Mouse (Mus musculus) activated CD4-positive, CD25-positive, alpha-beta regulatory T cell, adult 4 months (primary cell): ENCODE measurements around the gene Pla2g12a. TPM values are rescaled to one million over a fixed set of nuclear protein-coding genes. Genes with fewer than 3 reads are reported as not detected.

Experiments
- ATAC-seq: one replicate; pipeline ENCODE4 v1.8.0; 2017
- polyA plus RNA-seq, 2 experiments: library from polyadenylated mRNA; unstranded; fragments of 100-300 nt; shearing (Covaris generic); gene quantifications; one replicate each; pipeline ENCODE4 v1.2.1; 2017

Pla2g12a gene
- polyA plus RNA-seq, 2 experiments from 2014 or later: 1.7 to 2.2 TPM

- peak; percentile 99 for ATAC-seq
Measured at GRCm38 (mm10) chr3:129901271-129901809, 22.9 kb downstream of the Pla2g12a start, which contains the start of gene Casp6. TSS of gene Casp6 (plus strand) at chr3:129901425.

GRCm38 (mm10) chr3:129903369-129903768, 25.0 kb downstream of the Pla2g12a start:
- ATAC-seq: no peak

GRCm38 (mm10) chr3:129903866-129904265, 25.5 kb downstream of the Pla2g12a start:
- no peak for ATAC-seq

- ATAC-seq: no peak
Measured at GRCm38 (mm10) chr3:129904381-129905132, 26.2 kb downstream of the Pla2g12a start.

- ATAC-seq: no peak
Measured at GRCm38 (mm10) chr3:129912025-129912424, 33.6 kb downstream of the Pla2g12a start.

- no peak for ATAC-seq
Measured at GRCm38 (mm10) chr3:129913241-129913640, 34.8 kb downstream of the Pla2g12a start.

GRCm38 (mm10) chr3:129917424-129917823, 39.0 kb downstream of the Pla2g12a start:
- ATAC-seq: no peak

- ATAC-seq: peak; percentile 70
Measured at GRCm38 (mm10) chr3:129918434-129918833, 40.0 kb downstream of the Pla2g12a start.

- ATAC-seq: no peak
Measured at GRCm38 (mm10) chr3:129923581-129923980, 45.2 kb downstream of the Pla2g12a start.

GRCm38 (mm10) chr3:129925861-129926260, 47.5 kb downstream of the Pla2g12a start:
- no peak for ATAC-seq

- ATAC-seq: no peak
Measured at GRCm38 (mm10) chr3:129930213-129930778, 51.9 kb downstream of the Pla2g12a start.

GRCm38 (mm10) chr3:129932443-129932842, 54.0 kb downstream of the Pla2g12a start:
- no peak for ATAC-seq

- no peak for ATAC-seq
Measured at GRCm38 (mm10) chr3:129936561-129936960, 58.2 kb downstream of the Pla2g12a start.

GRCm38 (mm10) chr3:129937848-129938247, 59.4 kb downstream of the Pla2g12a start:
- no peak for ATAC-seq

GRCm38 (mm10) chr3:129939058-129939457, 60.7 kb downstream of the Pla2g12a start:
- no peak for ATAC-seq

GRCm38 (mm10) chr3:129940780-129941179, 62.4 kb downstream of the Pla2g12a start:
- ATAC-seq: no peak

GRCm38 (mm10) chr3:129941291-129941690, 62.9 kb downstream of the Pla2g12a start:
- no peak for ATAC-seq

- ATAC-seq: no peak
Measured at GRCm38 (mm10) chr3:129943813-129944212, 65.4 kb downstream of the Pla2g12a start.

Other genes with a start within 250 kb of the Pla2g12a start
- 1 to 10 TPM in 1 of 2 experiments, under 1 TPM in 1; 0.84 to 1.8 TPM for gene Egf, start 123.3 kb upstream of the Pla2g12a start, polyA plus RNA-seq
- not detected for gene Lrit3, start 74.6 kb upstream of the Pla2g12a start, polyA plus RNA-seq
- not detected for gene Rrh, start 56.0 kb upstream of the Pla2g12a start, polyA plus RNA-seq
- gene Gar1, start 47.2 kb upstream of the Pla2g12a start, polyA plus RNA-seq: 10 to 100 TPM; 13.9 to 19.1 TPM
- not detected for gene Cfi, start 42.7 kb upstream of the Pla2g12a start, polyA plus RNA-seq
- 10 to 100 TPM; 67.0 to 84.2 TPM for gene Casp6, start 22.8 kb downstream of the Pla2g12a start, polyA plus RNA-seq
- 10 to 100 TPM; 25.3 to 28.8 TPM for gene Mcub, start 91.6 kb downstream of the Pla2g12a start, polyA plus RNA-seq
- 10 to 100 TPM; 18.9 to 24.2 TPM for gene Sec24b, start 182.9 kb downstream of the Pla2g12a start, polyA plus RNA-seq